Mouse (Mus musculus): ENCODE results near the gene Slc25a44. TPM values are rescaled to one million over a fixed set of nuclear protein-coding genes. Genes with fewer than 3 reads are reported as not detected.
"Not testable (repeated sequence)": the region's sequence is repeated elsewhere in the genome, so short reads cannot be mapped to it uniquely, and the experiment has no call there.

Slc25a44 gene
- polyA plus RNA-seq, 1 experiment from 2014 or later = 14.9 TPM

GRCm38 (mm10) chr3:88376644-88377043 is 48.3 kb downstream of the Slc25a44 start:
- peaks cover 13% of the 10 kb centered on the region for H3K4me1 ChIP-seq
- H3K9me3 ChIP-seq (replicated peaks); H3K27me3 ChIP-seq (replicated peaks); H3K4me3 ChIP-seq; H3K9ac ChIP-seq; H3K36me3 ChIP-seq; H3K27ac ChIP-seq: not testable (repeated sequence)
- WGBS (ENCODE audit: insufficient replicate concordance) = 33% methylated on average over 7 of the region's 7 CpGs
- ATAC-seq = peak; percentile 14; the same call in 1 of the 2 replicates
- peak overlapping the region; percentile 49; the same call in 1 of the 2 replicates for H3K4me2 ChIP-seq

GRCm38 (mm10) chr3:88375750-88376626 is 49.0 kb downstream of the Slc25a44 start:
- H3K4me1 ChIP-seq; H3K27ac ChIP-seq; H3K9ac ChIP-seq; H3K9me3 ChIP-seq (replicated peaks); H3K36me3 ChIP-seq; H3K27me3 ChIP-seq (replicated peaks): not testable (repeated sequence)
- H3K4me3 ChIP-seq = peak overlapping the region; percentile 21; the same call in 1 of the 2 replicates
- peak; percentile 85 for ATAC-seq
- 14% methylated on average over 19 of the region's 19 CpGs for WGBS (ENCODE audit: insufficient replicate concordance)
- peak overlapping the region; percentile 49 for H3K4me2 ChIP-seq

- H3K36me3 ChIP-seq; H3K27me3 ChIP-seq (replicated peaks); H3K4me3 ChIP-seq; ATAC-seq; H3K4me1 ChIP-seq; H3K27ac ChIP-seq; H3K9ac ChIP-seq; H3K9me3 ChIP-seq (replicated peaks); H3K4me2 ChIP-seq: not testable (repeated sequence)
- 76% methylated on average over 9 of the region's 9 CpGs for WGBS (ENCODE audit: insufficient replicate concordance)
Measured at GRCm38 (mm10) chr3:88372643-88373042, 52.3 kb downstream of the Slc25a44 start, which contains the start of gene Bglap3. TSS of gene Bglap3 (minus strand) at chr3:88372743.

GRCm38 (mm10) chr3:88368511-88368910 is 56.4 kb downstream of the Slc25a44 start:
- not testable (repeated sequence) for H3K4me2 ChIP-seq; H3K36me3 ChIP-seq; H3K9ac ChIP-seq; H3K4me3 ChIP-seq; H3K9me3 ChIP-seq (replicated peaks); H3K27ac ChIP-seq; ATAC-seq
- H3K27me3 ChIP-seq (replicated peaks) = peaks cover 31% of the 10 kb centered on the region
- WGBS (ENCODE audit: insufficient replicate concordance) = 71% methylated on average over 7 of the region's 7 CpGs
- H3K4me1 ChIP-seq = peaks cover 35% of the 10 kb centered on the region

GRCm38 (mm10) chr3:88367517-88367916 is 57.4 kb downstream of the Slc25a44 start:
- whole genome bisulfite sequencing (ENCODE audit: insufficient replicate concordance) = 39% methylated on average over 3 of the region's 7 CpGs
- not testable (repeated sequence) for H3K9me3 ChIP-seq (replicated peaks)

GRCm38 (mm10) chr3:88366830-88367428 is 58.0 kb downstream of the Slc25a44 start:
- 9% methylated on average over 20 of the region's 22 CpGs for WGBS (ENCODE audit: insufficient replicate concordance)
- Histone ChIP-seq H3K4me3 (peak overlapping the region; percentile 28), H3K4me2 (peak overlapping the region; percentile 64), H3K4me1 (peaks cover 51% of the 10 kb centered on the region), H3K27me3 (replicated peaks) (peaks cover 31% of the 10 kb centered on the region)
- H3K9ac ChIP-seq; H3K27ac ChIP-seq; H3K36me3 ChIP-seq; H3K9me3 ChIP-seq (replicated peaks): not testable (repeated sequence)
- peak; percentile 36; the same call in 1 of the 2 replicates for ATAC-seq

More at GRCm38 (mm10) chr3:88367517-88367916, 57.4 kb downstream of the Slc25a44 start:
- H3K36me3 ChIP-seq, H3K9ac ChIP-seq, ATAC-seq, H3K4me3 ChIP-seq, H3K27ac ChIP-seq: not testable (repeated sequence)
- Histone ChIP-seq H3K4me2 (peak overlapping the region; percentile 64), H3K27me3 (replicated peaks) (peaks cover 31% of the 10 kb centered on the region), H3K4me1 (peaks cover 45% of the 10 kb centered on the region)

GRCm38 (mm10) chr3:88365705-88366361 is 59.1 kb downstream of the Slc25a44 start:
- Histone ChIP-seq H3K36me3 (peaks cover 18% of the 10 kb centered on the region), H3K9me3 (replicated peaks) (peaks cover 10% of the 10 kb centered on the region), H3K27ac (no peak overlapping the region), H3K27me3 (replicated peaks) (peaks cover 31% of the 10 kb centered on the region), H3K9ac (peak overlapping the region; percentile 61; the same call in 1 of the 2 replicates), H3K4me3 (peak overlapping the region; percentile 50), H3K4me2 (peak overlapping the region; percentile 74), H3K4me1 (peaks cover 61% of the 10 kb centered on the region)
- WGBS (ENCODE audit: insufficient replicate concordance) = 31% methylated on average over 34 of the region's 34 CpGs
- no peak for ATAC-seq

- Histone ChIP-seq H3K36me3 (peaks cover 33% of the 10 kb centered on the region), H3K4me3 (peak within 1 kb of the TSS; percentile 50), H3K4me1 (peaks cover 76% of the 10 kb centered on the region), H3K4me2 (peak within 1 kb of the TSS; percentile 74), H3K27me3 (replicated peaks) (peaks cover 31% of the 10 kb centered on the region), H3K9me3 (replicated peaks) (no peaks in the 10 kb centered on the region), H3K9ac (peak within 1 kb of the TSS; percentile 61), H3K27ac (peak within 1 kb of the TSS; percentile 91)
- 5% methylated on average over 16 of the region's 16 CpGs for WGBS (ENCODE audit: insufficient replicate concordance)
- peak; percentile 57; the same call in 1 of the 2 replicates for ATAC-seq
Measured at GRCm38 (mm10) chr3:88364337-88364736, 60.6 kb downstream of the Slc25a44 start, which contains the start of gene Paqr6. TSS of gene Paqr6 (plus strand) at chr3:88364584.

- ATAC-seq = peak; percentile 93
- Histone ChIP-seq H3K27ac (peak overlapping the region; percentile 91), H3K4me3 (peak overlapping the region; percentile 50), H3K9me3 (replicated peaks) (no peaks in the 10 kb centered on the region), H3K4me1 (peaks cover 76% of the 10 kb centered on the region), H3K4me2 (peak overlapping the region; percentile 74), H3K9ac (peak overlapping the region; percentile 61), H3K36me3 (peaks cover 40% of the 10 kb centered on the region), H3K27me3 (replicated peaks) (peaks cover 31% of the 10 kb centered on the region)
- WGBS (ENCODE audit: insufficient replicate concordance) = 37% methylated on average over 4 of the region's 4 CpGs
Measured at GRCm38 (mm10) chr3:88363700-88364099, 61.2 kb downstream of the Slc25a44 start.

- no peak for ATAC-seq
- Histone ChIP-seq H3K9me3 (replicated peaks) (no peaks in the 10 kb centered on the region), H3K27me3 (replicated peaks) (peaks cover 22% of the 10 kb centered on the region), H3K27ac (peak overlapping the region; percentile 91), H3K36me3 (peaks cover 59% of the 10 kb centered on the region), H3K4me1 (peaks cover 69% of the 10 kb centered on the region), H3K4me3 (no peak overlapping the region), H3K9ac (peak overlapping the region; percentile 42; the same call in 1 of the 2 replicates), H3K4me2 (peak overlapping the region; percentile 74; the same call in 1 of the 2 replicates)
- 77% methylated on average over 2 of the region's 2 CpGs for WGBS (ENCODE audit: insufficient replicate concordance)
Measured at GRCm38 (mm10) chr3:88361612-88362313, 63.2 kb downstream of the Slc25a44 start.

GRCm38 (mm10) chr3:88361096-88361495 is 63.8 kb downstream of the Slc25a44 start:
- Histone ChIP-seq H3K27me3 (replicated peaks) (peaks cover 15% of the 10 kb centered on the region), H3K4me2 (no peak overlapping the region), H3K27ac (peak overlapping the region; percentile 91), H3K9me3 (replicated peaks) (no peaks in the 10 kb centered on the region), H3K4me3 (no peak overlapping the region), H3K4me1 (peaks cover 67% of the 10 kb centered on the region), H3K9ac (0 out of 2 replicates have a peak overlapping the region, but pooled peaks have one; percentile 14), H3K36me3 (peaks cover 66% of the 10 kb centered on the region)
- no peak for ATAC-seq
- WGBS (ENCODE audit: insufficient replicate concordance) = 49% methylated on average over 6 of the region's 6 CpGs
